Mouse (Mus musculus) cerebellum, adult 2 months (tissue): ENCODE results near the gene Glycam1.

Experiments
- CTCF ChIP-seq: fragments of 200-500 bp; IDR thresholded peaks from 2 replicates; pipeline ENCODE4 v1.5.1; 2011; ENCODE audit warnings: low read depth, mild to moderate bottlenecking, control low read depth, low read length, moderate library complexity, borderline replicate concordance; ENCODE audit not compliant: insufficient read depth
- POLR2A ChIP-seq: fragments of 200-500 bp; IDR thresholded peaks from 2 replicates; pipeline ENCODE4 v1.6.1; 2011; ENCODE audit warnings: low read length, control low read depth, borderline replicate concordance; ENCODE audit not compliant: insufficient read depth

DNA sequence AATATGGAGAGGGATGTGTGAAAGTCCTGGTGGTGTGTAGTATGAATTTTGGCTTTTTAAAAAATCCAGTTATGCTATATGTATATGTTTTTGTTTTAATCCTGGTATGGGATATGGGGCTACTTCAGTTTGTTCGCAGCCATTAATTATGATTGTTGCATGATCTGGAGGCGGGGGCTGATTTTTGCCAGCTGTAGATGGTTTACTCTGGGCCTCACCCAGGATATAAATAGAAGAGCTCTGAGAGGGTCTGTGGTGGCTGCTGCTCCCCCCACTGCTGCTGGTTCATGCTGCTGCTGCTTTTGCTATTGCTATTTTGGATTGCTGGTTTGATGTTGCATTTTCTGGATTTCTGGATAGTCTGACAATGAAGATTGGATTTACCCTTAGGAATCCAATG is 25.9 kb upstream of the Glycam1 start:
- no peak for TF ChIP-seq CTCF
- no peak for TF ChIP-seq POLR2A
